Mouse (Mus musculus): ENCODE measurements around the gene Zbtb39. TPM values are rescaled to one million over a fixed set of nuclear protein-coding genes. Genes with fewer than 3 reads are reported as not detected.
"Not testable (repeated sequence)": the region's sequence is repeated elsewhere in the genome, so short reads cannot be mapped to it uniquely, and the experiment has no call there.

The Zbtb39 gene
- polyA plus RNA-seq, 1 experiment from 2014 or later: 2.4 TPM

DNA sequence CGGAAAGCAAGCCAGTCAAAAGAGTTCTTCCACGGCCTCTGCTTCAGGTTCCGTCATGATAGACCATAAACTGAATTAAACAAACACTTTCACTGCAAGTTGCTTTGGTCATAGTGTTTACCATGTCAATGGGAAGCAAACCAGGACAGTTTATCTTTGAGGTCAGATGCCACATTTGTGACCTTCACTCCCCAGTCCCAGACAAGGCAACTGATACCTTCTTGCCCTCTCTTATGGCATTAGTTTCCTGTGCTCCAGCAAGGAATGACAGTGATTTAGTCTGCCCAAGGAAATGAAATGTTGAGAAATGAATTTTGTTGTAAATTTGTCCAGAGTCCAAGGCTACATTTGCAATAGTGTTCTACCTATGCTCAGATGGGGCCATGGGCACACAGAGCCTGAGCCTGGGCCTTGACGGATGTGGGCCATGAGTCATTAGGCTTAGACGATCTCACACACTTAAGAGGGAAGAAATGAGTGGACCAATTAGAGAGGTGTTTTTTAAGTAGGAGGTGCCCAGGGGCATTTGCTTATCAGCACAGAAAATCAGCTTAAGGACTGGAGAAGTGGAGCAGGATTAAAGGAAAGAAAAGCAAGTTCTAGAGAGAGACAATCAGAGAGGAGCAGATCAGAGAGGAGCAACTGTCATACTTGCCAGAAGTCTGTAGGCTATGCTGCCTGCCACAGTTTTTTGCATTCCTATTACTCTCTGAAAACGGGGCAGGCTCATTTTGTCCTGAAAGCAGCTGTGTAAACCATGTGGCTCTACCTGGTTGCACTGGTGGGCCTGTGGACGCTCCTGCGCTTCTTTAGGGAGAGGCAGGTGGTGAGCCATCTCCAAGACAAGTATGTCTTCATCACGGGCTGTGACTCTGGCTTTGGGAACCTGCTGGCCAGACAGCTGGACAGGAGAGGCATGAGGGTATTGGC lies 20.1 kb downstream of the Zbtb39 start, which contains the start of the genes Rdh1 and Rdh16f1:
Gene Rdh1, plus strand, starts transcription at position 541 of the 930 bp plus-strand sequence.
Gene Rdh16f1, plus strand, starts transcription at position 607 of the 930 bp plus-strand sequence.
- 82% methylated on average over 9 of the region's 9 CpGs for WGBS
- Histone ChIP-seq H3K27me3 (replicated peaks; ENCODE audit: control insufficient read depth, insufficient read depth, low read length) (no peaks in the 10 kb centered on the region), H3K9ac (ENCODE audit: low read depth, low read length) (no peak within 1 kb of the TSS), H3K36me3 (ENCODE audit: control insufficient read depth, insufficient read depth, low read length) (no peaks in the 10 kb centered on the region), H3K27ac (ENCODE audit: low read depth, low read length) (no peak within 1 kb of the TSS), H3K4me1 (ENCODE audit: control insufficient read depth, insufficient read depth, low read depth, low read length) (no peaks in the 10 kb centered on the region), H3K4me2 (ENCODE audit: low read length) (no peak within 1 kb of the TSS), H3K4me3 (ENCODE audit: low read length) (no peak within 1 kb of the TSS), H3K9me3 (ENCODE audit: control insufficient read depth, low read length) (no peaks in the 10 kb centered on the region)
- ATAC-seq: no peak

DNA sequence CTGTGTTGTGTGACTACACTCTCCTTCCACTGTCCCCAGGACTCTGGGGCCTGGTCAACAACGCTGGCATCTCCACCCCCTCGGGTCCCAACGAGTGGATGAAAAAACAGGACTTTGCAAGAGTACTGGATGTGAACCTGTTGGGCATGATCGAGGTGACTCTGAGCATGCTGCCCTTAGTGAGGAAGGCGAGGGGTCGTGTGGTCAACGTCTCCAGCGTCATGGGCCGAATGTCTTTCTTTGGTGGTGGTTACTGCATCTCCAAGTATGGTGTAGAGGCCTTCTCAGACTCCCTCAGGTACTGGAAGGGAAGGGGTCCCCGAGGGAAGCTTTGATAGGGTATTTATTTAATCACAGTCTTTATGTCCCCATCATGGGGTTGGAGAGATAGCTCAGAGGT lies 23.6 kb downstream of the Zbtb39 start:
- H3K4me2 ChIP-seq (ENCODE audit: low read length); H3K4me3 ChIP-seq (ENCODE audit: low read length): not testable (repeated sequence)
- 87% methylated on average over 10 of the region's 10 CpGs for WGBS

DNA sequence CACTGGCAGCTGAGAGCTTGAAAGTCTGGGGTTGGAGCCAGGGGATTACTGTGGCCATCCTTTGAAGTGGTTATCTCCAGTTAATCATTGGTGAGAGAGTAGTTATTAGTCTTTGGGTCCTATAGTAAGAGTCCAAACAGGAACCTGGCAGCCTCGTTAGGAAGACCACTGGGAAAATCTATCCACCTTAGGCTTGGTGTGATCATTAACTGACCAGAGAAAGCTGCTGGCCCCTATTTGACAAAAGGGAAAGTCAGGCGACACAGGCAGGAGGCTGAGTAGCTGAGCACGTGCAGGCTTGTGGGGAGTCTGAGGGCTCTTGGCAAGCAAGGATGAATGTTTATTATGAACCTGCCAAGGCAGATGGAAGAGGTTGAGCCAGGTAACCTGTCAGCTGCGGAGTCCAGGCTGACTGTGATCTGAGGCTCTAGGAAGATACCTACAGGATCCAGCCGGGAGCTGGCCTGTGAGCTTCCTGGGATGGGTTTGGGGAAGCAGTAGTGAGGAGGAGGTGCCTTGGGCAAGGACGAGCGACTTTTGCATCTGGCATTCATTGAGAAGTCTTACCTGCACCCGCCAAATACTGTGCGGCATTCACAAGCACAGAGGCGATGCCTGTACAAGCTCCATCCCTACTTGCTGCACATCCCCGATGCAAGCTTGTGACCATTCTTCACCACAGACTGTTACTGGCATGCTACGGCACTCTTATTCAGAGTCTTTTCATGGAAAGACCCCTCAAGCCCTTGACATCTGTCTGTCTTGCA lies 24.8 kb downstream of the Zbtb39 start:
- no peak overlapping the region for H3K4me2 ChIP-seq (ENCODE audit: low read length)
- 65% methylated on average over 12 of the region's 12 CpGs for WGBS

More for the DNA sequence above, 23.6 kb downstream of the Zbtb39 start:
- H3K4me1 ChIP-seq (ENCODE audit: control insufficient read depth, insufficient read depth, low read depth, low read length); H3K36me3 ChIP-seq (ENCODE audit: control insufficient read depth, insufficient read depth, low read length); ATAC-seq; H3K27me3 ChIP-seq (replicated peaks; ENCODE audit: control insufficient read depth, insufficient read depth, low read length); H3K27ac ChIP-seq (ENCODE audit: low read depth, low read length); H3K9ac ChIP-seq (ENCODE audit: low read depth, low read length); H3K9me3 ChIP-seq (ENCODE audit: control insufficient read depth, low read length): not testable (repeated sequence)

DNA sequence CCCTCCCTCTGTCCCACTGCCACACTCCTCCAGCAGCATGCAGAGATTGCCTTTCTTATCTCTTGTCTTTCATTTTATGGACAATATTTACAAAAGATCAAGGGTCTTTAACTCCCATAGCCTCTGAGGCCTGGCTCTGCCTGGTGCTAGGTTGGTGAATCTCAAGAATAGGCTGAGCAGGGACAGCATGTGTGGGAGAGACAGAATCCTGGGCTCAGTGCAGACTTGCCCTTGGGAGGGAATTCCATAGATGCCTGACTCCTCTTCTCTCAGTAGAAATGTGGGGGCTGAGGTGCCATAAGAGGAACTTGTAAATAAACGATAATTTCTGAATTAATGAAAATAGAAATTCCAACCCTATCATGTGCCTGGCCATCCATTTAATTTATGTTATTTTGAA lies 27.2 kb downstream of the Zbtb39 start:
- no peaks in the 10 kb centered on the region for H3K9me3 ChIP-seq (ENCODE audit: control insufficient read depth, low read length)
- no peak overlapping the region for H3K4me3 ChIP-seq (ENCODE audit: low read length)
- H3K4me2 ChIP-seq (ENCODE audit: low read length): no peak overlapping the region
- H3K4me1 ChIP-seq (ENCODE audit: control insufficient read depth, insufficient read depth, low read depth, low read length): no peaks in the 10 kb centered on the region
- H3K36me3 ChIP-seq (ENCODE audit: control insufficient read depth, insufficient read depth, low read length): no peaks in the 10 kb centered on the region
- no peak for ATAC-seq
- no peak overlapping the region for H3K27ac ChIP-seq (ENCODE audit: low read depth, low read length)
- 93% methylated on average over 1 of the region's 1 CpGs for WGBS
- no peak overlapping the region for H3K9ac ChIP-seq (ENCODE audit: low read depth, low read length)
- H3K27me3 ChIP-seq (replicated peaks; ENCODE audit: control insufficient read depth, insufficient read depth, low read length): no peaks in the 10 kb centered on the region

More for the DNA sequence above, 24.8 kb downstream of the Zbtb39 start:
- Histone ChIP-seq H3K27me3 (replicated peaks; ENCODE audit: control insufficient read depth, insufficient read depth, low read length) (no peaks in the 10 kb centered on the region), H3K9ac (ENCODE audit: low read depth, low read length) (no peak overlapping the region), H3K4me1 (ENCODE audit: control insufficient read depth, insufficient read depth, low read depth, low read length) (no peaks in the 10 kb centered on the region), H3K36me3 (ENCODE audit: control insufficient read depth, insufficient read depth, low read length) (no peaks in the 10 kb centered on the region), H3K4me3 (ENCODE audit: low read length) (no peak overlapping the region), H3K27ac (ENCODE audit: low read depth, low read length) (no peak overlapping the region), H3K9me3 (ENCODE audit: control insufficient read depth, low read length) (no peaks in the 10 kb centered on the region)
- no peak for ATAC-seq

GRCm38 (mm10) chr10:127776011-127776410 lies 36.7 kb downstream of the Zbtb39 start, which contains the start of gene Rdh9:
TSS of gene Rdh9 (plus strand) at chr10:127776386.
- Histone ChIP-seq H3K9me3 (ENCODE audit: control insufficient read depth, low read length) (no peaks in the 10 kb centered on the region), H3K9ac (ENCODE audit: low read depth, low read length) (no peak within 1 kb of the TSS), H3K27me3 (replicated peaks; ENCODE audit: control insufficient read depth, insufficient read depth, low read length) (no peaks in the 10 kb centered on the region), H3K4me2 (ENCODE audit: low read length) (no peak within 1 kb of the TSS), H3K4me3 (ENCODE audit: low read length) (no peak within 1 kb of the TSS), H3K27ac (ENCODE audit: low read depth, low read length) (no peak within 1 kb of the TSS), H3K4me1 (ENCODE audit: control insufficient read depth, insufficient read depth, low read depth, low read length) (no peaks in the 10 kb centered on the region), H3K36me3 (ENCODE audit: control insufficient read depth, insufficient read depth, low read length) (no peaks in the 10 kb centered on the region)
- ATAC-seq: no peak
- 88% methylated on average over 2 of the region's 2 CpGs for WGBS

- not testable (repeated sequence) for H3K27me3 ChIP-seq (replicated peaks; ENCODE audit: control insufficient read depth, insufficient read depth, low read length); H3K4me3 ChIP-seq (ENCODE audit: low read length); H3K4me1 ChIP-seq (ENCODE audit: control insufficient read depth, insufficient read depth, low read depth, low read length); ATAC-seq; H3K9ac ChIP-seq (ENCODE audit: low read depth, low read length); H3K27ac ChIP-seq (ENCODE audit: low read depth, low read length); H3K4me2 ChIP-seq (ENCODE audit: low read length); H3K9me3 ChIP-seq (ENCODE audit: control insufficient read depth, low read length); H3K36me3 ChIP-seq (ENCODE audit: control insufficient read depth, insufficient read depth, low read length)
- 96% methylated on average over 17 of the region's 17 CpGs for WGBS
These were observed 43.0 kb downstream of the Zbtb39 start for GRCm38 (mm10) chr10:127782321-127782720.

DNA sequence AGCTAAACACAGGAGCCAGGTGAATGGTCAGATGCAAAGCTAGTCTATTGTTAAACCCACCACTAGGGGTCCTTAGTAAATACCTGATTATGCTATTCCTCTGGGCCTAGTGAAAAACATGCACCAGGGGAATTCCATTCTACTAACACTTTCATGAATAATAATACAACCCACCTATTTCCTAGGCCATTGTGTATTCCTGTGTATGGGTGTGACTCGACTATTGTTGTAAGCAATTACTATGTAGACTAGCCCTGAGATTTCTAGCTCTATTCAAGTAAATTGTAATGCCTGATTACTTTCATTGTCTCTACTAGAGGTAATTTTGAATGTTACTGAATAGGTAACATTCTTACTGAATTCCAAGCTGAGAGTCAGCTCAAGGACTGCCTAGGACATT lies 46.1 kb downstream of the Zbtb39 start:
- not testable (repeated sequence) for H3K36me3 ChIP-seq (ENCODE audit: control insufficient read depth, insufficient read depth, low read length); H3K9me3 ChIP-seq (ENCODE audit: control insufficient read depth, low read length); H3K27me3 ChIP-seq (replicated peaks; ENCODE audit: control insufficient read depth, insufficient read depth, low read length); H3K9ac ChIP-seq (ENCODE audit: low read depth, low read length); H3K27ac ChIP-seq (ENCODE audit: low read depth, low read length); H3K4me3 ChIP-seq (ENCODE audit: low read length); H3K4me2 ChIP-seq (ENCODE audit: low read length); H3K4me1 ChIP-seq (ENCODE audit: control insufficient read depth, insufficient read depth, low read depth, low read length); ATAC-seq
- WGBS: 87% methylated on average over 1 of the region's 1 CpGs
